Mouse (Mus musculus) granulocyte monocyte progenitor cell, adult 5-6 weeks (primary cell): ENCODE measurements around the gene Krtap4-1. TPM values are rescaled to one million over a fixed set of nuclear protein-coding genes. Genes with fewer than 3 reads are reported as not detected.
"Not testable (repeated sequence)": the region's sequence is repeated elsewhere in the genome, so short reads cannot be mapped to it uniquely, and the experiment has no call there.

ENCODE experiments used
- ATAC-seq: replicated peaks from 2 replicates; pipeline ENCODE4 v1.8.0; 2016; ENCODE audit warnings: mild to moderate bottlenecking, moderate TSS enrichment, inconsistent platforms; ENCODE audit not compliant: poor library complexity, severe bottlenecking
- total RNA-seq, 2 experiments: library from RNA; stranded (forward) in 1 of 2; stranded (reverse) in 1 of 2; fragments of 200-712, 200-1000 nt in 1 of 2; fragments of >200 nt in 1 of 2; fragmentation: Nextera tagmentation in 1 of 2; gene quantifications; 2 replicates each; pipeline ENCODE4 v1.2.3; 2014 to 2017

Krtap4-1 gene
- not detected in 2 replicates for total RNA-seq (2014; fragmentation: Nextera tagmentation)
- total RNA-seq (2017): not detected in 2 replicates

DNA sequence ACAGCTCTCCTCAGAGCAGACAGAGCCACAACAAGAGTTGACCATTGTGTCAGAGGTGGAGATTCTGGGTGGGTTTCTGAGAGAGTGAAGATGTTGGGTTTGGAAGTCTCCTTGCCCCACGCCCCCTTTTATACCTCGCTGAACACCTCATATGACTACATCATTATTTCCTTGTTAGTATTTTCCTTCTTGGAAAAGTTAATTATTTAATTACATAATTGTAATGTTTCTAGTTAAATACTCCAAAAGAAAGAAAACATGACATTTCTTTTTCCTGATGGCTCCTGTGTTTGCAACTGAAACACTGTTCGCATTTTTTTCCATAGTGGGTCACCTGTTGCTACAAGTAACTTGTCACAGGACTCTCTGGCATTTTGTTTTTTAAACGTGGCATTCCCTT is at the start of gene Krtap4-1:
Gene Krtap4-1 (minus strand): TSS at position 101 of the 400 bp plus-strand sequence.
- no peak for ATAC-seq

DNA sequence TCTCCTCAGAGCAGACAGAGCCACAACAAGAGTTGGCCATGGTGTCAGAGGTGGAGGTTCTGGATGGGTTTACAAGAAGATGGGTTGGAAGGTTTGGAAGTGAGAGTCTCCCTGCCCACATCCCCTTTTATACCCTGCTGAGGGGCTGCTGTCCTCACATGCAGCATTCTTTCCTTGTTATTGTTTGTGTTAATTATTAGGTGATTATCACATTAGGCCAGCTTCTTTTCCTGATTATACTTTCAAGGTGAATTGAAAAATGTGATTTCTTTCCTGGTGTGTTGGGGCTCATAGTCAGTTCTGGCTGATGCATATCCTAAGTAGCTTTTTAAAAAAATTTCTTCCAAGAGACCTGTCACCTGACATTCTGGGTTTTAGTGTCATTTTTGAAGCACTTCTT is 37.8 kb upstream of the Krtap4-1 start, which contains the start of gene Krtap4-6:
Gene Krtap4-6 (minus strand): TSS at position 101 of the 400 bp plus-strand sequence.
- no peak for ATAC-seq

DNA sequence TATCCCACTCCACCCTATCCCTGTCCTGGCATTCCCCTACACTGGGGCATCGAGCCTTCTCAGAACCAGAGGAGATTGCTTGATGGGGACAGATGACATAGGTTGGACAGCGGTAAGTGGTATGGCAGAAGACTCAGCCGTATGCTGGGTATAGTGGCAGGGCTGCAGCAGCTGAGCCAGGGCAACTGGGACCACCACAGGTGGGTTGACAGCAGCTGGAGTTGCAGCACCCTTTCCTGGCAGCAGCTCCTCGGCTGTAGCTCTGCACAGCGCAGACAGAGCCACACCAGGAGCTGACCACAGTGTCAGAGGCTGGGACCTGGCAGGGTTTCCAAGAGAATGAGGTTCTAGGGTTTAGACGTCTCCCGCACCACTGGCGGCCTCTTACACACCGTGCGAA is 34.8 kb upstream of the Krtap4-1 start:
- ATAC-seq: no peak

DNA sequence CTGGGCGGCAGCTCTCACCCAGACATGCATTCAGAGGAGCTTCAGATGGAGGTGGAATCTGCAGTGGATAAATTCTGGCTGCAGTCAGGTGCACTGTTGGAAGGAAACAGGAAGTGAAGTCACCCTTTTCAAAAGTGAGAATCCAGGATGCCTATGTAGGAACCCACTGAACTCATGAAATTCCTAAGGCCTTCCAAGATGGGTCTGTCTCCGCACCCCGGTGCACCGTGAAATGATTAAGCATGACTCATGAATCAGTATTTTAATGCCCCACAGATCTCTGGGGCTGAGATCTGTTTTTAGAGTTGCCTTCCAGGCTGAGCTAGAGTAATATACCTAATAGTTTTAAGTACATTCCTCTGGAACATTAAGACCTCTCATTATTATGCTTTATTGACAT is 31.2 kb upstream of the Krtap4-1 start:
- ATAC-seq: no peak

DNA sequence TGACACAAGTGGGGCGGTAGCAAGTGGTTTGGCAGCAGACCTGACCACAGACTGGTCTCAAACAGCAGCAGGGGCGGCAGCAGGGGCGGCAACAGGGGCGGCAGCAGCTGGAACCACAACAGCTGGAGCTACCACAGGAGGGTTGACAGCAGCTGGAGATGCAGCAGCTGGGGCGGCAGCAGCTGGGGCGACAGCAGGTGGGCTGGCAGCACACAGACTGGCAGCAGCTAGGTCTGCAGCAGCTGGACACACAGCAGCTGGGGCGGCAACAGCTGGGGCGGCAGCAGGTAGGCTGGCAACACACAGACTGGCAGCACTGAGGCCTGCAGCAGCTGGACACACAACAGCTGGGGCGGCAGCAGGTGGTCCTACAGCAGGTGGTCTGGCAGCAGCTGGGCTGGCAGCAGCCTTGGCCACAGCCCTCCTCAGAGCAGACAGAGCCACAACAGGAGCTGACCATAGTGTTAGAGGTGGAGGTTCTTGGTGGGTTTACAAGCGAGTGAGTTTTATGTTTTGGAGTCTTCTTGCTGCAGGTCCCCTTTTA is 30.5 kb upstream of the Krtap4-1 start, which contains the start of gene Gm11563:
Gene Gm11563 (minus strand): TSS at position 494 of the 544 bp plus-strand sequence.
- not testable (repeated sequence) for ATAC-seq

DNA sequence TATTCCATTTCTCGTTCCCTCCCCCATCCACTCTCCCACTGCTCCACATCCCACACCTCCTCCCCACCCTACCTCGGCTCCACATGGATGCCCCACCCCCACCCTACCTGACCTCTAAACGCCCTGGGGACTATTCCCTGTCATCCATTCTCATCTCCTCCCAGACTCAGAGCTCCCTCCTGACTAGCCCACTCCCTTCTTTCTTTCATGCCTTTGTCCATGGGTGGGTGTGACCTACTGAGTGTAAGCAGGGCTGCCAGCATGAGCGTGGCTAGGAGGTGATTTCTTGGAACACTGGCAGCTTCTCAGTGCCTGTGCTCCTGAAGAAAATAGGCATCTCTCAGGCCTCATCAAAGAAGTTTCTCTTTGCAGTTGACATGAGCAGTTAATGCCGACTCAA is 29.0 kb upstream of the Krtap4-1 start:
- ATAC-seq: no peak

DNA sequence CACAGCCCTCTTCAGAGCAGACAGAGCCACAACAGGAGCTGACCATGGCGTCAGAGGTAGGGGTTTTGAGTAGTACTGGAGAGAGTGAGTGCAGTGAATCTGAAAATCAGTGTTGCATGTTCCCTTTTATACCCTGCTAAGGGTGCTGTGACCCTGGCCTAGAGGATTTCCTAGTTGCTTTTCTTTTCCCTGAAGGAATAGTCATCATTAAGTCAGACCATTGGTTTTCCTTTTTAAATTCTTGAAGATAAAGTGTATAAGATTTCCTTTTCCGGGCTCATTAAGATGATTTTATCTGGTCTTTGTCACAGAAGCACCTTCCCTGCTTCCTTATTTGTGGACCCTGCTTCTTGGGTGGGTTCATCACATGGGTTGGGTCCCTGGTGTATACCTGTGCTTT is 22.1 kb upstream of the Krtap4-1 start, which contains the start of gene Gm11555:
Gene Gm11555 (minus strand): TSS at position 101 of the 400 bp plus-strand sequence.
- no peak for ATAC-seq

DNA sequence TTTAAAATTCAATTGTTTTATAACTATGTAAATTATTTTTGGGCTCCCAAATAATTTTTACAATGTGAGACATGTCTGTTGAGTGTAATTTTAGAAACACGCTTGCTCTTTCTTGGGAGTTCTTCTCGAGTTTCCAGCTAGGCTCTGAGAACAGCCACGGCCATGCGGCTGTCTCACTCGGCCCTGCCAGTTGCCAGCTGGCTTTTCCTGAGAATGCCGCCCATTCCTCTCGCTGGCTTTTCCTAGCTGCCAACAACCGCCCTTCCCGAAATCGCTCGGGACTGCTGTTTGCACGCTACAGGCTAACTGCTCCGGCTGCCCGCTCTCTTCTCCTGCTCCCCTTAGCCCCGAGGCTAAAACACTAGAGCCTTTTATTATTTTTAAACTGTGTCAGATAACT is 18.4 kb upstream of the Krtap4-1 start:
- ATAC-seq: no peak

DNA sequence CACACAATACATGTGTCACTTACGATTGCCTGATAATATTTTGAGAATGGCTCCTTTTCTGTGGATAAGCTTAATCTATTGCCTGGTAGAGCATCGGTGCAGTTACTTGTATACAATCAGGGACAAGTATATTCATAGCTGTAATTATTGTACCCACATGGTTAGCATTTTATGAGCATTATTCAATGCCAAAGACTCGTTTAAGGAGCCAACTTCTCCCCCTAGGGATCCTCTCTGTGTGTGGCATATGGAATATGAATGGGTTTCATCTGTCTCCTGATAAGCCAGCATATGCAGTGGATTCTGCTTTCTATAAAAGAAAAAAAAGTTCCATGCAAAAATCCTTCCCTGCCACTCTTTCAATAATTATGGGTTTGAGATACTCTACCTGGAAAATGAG is 16.3 kb upstream of the Krtap4-1 start:
- no peak for ATAC-seq

DNA sequence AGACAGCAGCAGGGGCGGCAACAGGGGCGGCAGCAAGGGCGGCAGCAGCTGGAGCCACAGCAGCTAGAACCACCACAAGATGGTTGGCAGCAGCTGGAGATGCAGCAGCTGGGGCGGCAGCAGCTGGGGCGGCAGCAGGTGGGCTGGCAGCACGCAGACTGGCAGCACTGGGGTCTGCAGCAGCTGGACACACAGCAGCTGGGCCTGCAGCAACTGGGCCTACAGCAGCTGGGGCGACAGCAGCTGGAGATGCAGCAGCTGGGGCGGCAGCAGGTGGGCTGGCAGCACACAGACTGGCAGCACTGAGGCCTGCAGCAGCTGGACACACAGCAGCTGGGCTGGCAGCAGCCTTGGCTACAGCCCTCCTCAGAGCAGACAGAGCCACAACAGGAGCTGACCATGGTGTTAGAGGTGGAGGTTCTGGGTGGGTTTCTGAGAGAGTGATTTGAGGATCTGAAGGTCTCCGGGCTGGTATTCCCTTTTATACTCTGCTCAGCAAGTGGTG is 15.6 kb upstream of the Krtap4-1 start, which contains the start of gene Krtap4-7:
Gene Krtap4-7 (minus strand): TSS at position 455 of the 505 bp plus-strand sequence.
- ATAC-seq: not testable (repeated sequence)

DNA sequence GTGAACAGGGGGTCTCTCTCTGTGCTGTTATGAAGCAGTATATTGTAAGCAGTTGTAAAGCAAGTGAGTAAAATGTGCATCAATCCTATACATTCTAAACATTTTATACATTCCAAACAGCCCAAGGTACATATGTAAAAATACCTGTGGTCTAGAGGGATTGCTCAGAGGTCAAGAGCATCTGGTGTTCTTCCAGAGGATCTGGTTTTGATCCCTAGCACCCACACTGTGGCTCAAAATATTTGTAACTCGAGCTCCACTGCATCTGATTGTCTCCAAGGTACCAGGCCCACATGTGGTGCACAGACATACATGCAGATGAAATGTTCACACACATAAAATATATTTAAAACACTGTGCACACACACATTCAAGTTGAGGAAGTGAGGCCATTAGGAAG is 12.9 kb upstream of the Krtap4-1 start:
- no peak for ATAC-seq

DNA sequence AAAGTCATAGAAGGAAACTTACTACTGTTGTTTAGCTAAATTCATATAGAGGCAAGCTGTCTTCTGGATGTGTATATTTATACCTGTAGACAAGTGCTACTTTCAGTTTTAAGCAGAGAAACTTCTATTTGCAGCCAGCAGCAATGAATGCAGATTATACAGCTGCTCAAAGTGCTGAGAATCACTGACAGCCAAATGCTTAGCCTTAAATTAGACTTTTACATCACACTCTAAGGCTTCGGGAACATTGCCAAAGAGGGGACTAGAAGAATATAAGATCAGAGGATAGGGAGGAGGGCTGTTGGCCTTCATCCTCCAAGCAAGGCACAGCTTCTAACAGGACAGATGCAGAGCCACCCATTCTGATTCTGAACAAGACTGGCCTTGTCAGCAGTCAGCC is 9.0 kb upstream of the Krtap4-1 start:
- no peak for ATAC-seq

DNA sequence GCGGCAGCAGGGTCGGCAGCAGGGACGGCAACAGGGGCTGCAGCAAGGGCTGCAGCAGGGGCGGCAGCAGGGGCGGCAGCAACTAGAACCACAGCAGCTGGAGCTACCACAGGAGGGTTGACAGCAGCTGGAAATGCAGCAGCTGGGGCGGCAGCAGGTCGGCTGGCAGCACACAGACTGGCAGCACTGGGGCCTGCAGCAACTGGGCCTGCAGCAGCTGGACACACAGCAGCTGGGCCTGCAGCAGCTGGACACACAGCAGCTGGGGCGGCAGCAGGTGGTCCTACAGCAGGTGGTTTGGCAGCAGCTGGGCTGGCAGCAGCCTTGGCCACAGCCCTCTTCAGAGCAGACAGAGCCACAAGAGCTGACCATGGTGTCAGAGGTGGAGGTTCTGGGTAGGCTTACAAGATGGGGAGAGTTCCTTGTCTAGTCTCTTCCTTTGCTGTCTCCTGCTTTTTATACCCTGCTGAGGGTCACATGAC is 6.7 kb upstream of the Krtap4-1 start, which contains the start of gene Krtap4-2:
Gene Krtap4-2 (minus strand): TSS at position 432 of the 482 bp plus-strand sequence.
- no peak for ATAC-seq

DNA sequence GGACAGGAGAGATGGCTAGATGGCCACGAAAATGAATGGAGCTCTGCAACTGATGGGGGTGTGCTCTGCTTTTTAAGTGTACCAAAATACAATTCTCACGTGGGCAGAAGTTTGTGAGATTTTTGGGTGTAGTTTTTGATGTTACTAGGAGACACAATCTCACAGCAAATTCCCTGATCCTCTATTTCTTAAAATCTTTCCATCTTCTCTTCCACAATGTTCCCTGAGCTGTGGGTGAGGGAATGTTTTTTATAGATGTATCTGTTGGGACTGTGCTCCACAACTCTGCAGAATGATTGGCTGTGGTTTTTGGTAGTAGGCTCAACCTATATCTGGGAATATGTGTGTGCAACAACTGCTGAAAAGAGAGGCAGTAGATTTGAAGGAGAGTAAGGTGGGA is 5.3 kb upstream of the Krtap4-1 start:
- ATAC-seq: no peak

DNA sequence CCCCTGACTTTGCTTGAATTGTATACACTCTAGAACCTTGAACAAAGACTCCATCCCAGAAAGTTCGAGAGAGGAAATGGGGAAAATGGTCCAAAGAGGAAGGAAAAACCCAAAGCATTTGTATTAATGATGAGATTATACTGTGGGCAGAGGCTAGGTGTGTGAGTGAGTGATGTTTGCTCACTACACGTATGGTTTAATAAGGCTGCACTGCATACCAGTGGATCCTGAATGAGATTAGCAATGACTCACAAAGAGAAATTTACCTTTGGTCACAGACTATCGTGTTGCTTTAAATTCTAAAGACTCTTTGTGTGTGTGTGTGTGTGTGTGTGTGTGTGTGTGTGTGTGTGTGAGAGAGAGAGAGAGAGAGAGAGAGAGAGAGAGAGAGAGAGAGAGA is 2.9 kb upstream of the Krtap4-1 start:
- no peak for ATAC-seq

DNA sequence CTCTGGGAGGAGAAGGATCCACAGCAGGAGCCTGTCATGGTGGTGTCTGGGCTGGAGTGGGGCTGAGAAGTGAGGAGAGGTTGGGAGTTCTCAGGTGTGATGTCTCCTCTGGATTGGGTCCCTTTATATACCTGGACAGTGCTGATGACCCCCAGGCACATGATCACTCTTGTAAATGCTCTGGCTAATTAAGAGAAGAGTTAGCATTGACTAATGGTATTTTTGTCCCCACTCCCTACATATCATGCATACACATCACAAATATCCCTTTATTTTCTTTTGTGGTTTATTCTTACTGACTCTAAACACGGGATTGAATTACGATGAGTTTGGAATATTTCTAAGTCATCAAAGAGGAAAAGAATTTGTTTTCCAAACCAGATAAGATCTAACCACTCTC is 7.7 kb downstream of the Krtap4-1 start, which contains the start of gene Gm11562:
Gene Gm11562 (minus strand): TSS at position 101 of the 400 bp plus-strand sequence.
- ATAC-seq: no peak

DNA sequence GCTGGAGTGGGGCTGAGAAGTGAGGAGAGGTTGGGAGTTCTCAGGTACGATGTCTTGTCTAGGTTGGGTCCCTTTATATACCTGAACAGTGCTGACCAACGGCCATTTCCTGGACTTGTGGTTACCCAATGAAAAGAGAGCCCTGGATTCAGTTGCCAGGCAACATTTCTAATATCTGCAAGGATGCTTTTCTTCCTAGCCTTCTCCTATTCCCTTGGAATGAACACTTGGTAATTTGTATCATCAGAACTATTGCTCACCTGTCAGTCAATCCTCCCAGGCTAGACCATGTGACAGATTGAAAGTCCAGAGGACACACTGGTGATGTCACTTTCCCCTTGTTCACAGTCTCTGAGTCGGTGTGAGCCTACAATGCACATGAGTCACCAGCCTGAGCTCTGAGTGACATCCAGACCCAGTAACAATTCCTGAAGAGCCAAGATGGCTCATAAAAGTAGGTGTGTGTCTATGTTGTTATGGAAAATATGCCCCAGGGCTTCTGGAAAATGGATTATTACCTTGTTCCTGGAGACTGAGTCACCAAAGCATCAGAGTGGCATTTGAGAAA is 13.2 kb downstream of the Krtap4-1 start, which contains the start of gene Krtap2-4:
Gene Krtap2-4 (minus strand): TSS at position 51 of the 568 bp plus-strand sequence.
- ATAC-seq: no peak

DNA sequence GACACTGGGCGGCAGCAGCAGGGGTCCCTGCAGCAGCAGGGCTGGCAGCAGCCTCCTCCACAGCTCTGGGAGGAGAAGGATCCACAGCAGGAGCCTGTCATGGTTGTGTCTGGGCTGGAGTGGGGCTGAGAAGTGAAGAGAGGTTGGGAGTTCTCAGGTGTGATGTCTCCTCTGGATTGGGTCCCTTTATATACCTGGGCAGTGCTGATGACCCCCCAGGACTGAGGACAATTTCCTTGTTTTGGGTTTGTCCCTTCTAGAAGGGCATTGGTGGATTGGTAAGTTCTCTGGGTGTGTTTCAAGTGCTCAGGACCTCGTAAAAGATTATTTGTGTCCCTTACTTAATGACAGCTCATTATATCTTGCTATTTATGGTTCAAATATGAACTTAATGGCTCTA is 17.9 kb downstream of the Krtap4-1 start, which contains the start of gene Gm11937:
Gene Gm11937 (minus strand): TSS at position 101 of the 400 bp plus-strand sequence.
- ATAC-seq: not testable (repeated sequence)

DNA sequence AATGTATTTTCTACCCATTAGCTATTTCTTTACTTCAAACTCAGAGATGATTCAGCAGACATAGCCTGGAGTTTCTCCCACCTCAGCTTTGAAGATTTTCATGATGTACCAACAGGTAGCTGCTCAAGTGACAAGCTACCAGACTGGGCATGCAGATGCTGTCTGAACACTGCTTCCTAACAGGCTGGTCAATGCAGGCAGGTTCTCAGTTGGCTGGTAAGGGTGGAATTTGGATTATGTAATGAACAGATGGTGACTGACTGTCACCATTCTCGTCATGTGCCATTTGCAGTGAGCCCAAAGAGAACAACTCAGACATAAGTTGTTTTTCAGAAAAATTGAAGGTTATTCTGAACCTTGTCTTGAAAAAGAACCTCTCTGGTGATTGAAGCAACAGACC is 18.9 kb downstream of the Krtap4-1 start:
- ATAC-seq: no peak

DNA sequence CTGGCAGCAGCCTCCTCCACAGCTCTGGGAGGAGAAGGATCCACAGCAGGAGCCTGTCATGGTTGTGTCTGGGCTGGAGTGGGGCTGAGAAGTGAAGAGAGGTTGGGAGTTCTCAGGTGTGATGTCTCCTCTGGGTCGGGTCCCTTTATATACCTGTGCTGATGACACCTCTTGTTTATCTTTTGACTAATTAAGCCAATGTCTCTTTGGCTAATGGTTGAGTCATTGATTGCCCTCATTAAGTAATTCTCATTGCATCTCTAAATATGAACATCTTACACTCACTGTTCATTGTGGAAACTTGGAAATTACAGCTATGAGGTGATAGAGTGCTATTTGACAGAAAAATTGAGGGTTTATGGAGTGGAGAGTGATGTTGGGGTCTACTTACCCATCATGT is 24.8 kb downstream of the Krtap4-1 start, which contains the start of gene Gm11938:
Gene Gm11938 (minus strand): TSS at position 101 of the 400 bp plus-strand sequence.
- not testable (repeated sequence) for ATAC-seq

DNA sequence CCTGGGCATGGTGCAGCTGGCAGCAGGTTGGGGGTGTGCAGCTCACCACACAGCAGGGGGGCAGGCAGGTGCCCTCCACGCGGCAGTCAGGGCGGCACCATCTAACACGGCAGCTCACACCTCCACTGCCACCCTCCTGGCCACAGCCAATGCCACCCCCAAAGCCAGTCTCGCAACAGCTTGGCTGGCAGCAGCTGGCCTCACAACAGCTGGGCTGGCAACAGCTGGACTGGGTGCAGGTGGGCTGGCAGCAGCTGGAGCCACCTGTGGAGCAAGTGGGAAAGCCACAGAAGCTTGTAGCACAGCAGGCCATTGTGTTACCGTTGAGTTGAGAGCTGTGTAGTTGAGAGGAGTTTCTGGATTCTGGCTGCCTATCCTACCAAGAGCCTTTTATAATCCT is 30.3 kb downstream of the Krtap4-1 start, which contains the start of gene Krtap9-3:
Gene Krtap9-3 (minus strand): TSS at position 364 of the 400 bp plus-strand sequence.
- not testable (repeated sequence) for ATAC-seq
